Mouse (Mus musculus) skeletal muscle tissue, adult 2 months (tissue): ENCODE measurements around the gene Gnl2.
A peak's percentile ranks its signal among the peaks of the same experiment; 100 is the strongest.

ENCODE experiments used
- DNase-seq: peaks from one replicate; pipeline ENCODE4 v3.0.0-alpha.2; 2012; ENCODE audit warnings: low read depth, low spot score

Gene Gnl2

DNA sequence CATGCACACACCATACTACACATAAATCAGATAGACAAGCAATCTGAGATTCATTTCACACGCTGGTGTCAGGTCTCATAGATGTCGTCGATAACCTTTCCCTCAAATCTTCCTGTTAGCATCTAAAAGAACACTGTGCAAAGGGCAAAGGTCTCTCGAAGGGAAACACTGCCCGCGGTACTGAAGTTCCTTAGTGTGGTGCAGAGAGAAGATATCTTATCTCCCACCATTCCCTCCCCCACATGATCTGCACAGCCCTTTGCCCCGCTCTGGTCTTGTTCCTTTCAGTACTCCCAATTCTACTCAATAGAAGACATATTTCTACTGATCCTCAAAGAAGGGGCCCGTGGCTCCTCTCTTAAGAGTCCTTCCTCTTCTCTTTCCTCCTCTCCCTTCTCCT lies 13.4 kb upstream of the Gnl2 start:
- DNase-seq = no peak

DNA sequence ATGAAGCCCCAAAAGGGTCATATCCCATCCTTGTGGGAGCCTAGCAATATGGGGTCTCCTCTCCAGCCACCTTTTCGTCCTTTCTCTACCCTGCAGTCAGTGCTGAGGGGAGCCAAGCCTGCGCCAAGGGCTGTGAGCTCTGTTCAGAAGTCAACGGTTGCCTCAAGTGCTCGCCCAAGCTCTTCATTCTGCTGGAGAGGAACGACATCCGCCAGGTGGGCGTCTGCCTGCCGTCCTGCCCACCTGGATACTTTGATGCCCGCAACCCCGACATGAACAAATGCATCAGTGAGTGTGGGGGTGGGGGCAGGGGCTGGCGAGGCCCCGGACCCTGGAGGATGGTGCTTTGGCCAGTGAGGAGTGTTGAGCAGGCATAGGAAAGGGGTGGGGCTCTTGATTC lies 11.5 kb upstream of the Gnl2 start:
- no peak for DNase-seq

DNA sequence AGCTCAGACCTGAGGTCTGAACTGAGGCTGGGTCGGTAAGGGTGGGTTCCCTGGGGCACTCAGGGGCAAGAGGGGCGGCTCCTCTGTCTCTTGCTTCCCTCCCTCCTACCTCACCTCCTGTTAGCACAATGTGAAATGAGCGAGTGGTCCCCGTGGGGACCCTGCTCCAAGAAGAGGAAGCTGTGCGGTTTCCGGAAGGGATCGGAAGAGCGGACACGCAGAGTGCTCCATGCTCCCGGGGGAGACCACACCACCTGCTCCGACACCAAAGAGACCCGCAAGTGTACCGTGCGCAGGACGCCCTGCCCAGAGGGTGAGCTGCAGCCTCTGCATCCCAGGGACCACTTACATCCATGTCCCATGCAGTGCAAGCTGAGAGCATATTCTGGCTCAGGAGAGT lies 8.9 kb upstream of the Gnl2 start:
- no peak for DNase-seq

DNA sequence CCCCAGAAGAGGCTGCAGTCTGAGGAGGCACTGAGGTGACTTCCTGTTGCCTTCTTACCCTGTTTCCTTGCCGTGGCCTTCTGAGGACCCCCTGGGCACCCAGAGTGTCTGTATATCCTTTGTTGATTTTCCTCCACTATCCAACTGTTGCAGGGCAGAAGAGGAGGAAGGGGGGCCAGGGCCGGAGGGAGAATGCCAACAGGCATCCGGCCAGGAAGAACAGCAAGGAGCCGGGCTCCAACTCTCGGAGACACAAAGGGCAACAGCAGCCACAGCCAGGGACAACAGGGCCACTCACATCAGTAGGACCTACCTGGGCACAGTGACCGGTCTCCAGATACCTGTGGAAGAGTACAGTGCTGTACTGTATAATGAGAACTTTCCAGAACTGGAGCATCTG lies 8.2 kb upstream of the Gnl2 start:
- no peak for DNase-seq

DNA sequence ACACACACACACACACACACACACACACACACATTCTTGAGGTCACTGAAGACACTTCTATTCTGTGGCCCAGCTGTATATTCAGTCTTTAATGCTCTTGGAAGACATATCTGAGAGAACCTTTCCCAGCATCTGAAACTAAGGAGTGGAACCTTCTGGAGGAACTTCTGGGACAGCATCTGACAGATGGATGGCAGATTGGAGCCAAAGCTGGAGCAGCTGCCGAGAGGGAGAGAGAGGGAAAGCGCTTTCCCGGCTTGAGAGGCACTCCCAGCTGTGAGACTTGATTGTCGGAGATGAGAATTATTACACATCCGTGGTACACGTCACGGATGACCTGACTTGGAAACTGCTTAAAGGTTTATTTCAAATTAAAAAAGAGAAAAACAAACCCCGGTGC lies 7.7 kb upstream of the Gnl2 start:
- DNase-seq = no peak

DNA sequence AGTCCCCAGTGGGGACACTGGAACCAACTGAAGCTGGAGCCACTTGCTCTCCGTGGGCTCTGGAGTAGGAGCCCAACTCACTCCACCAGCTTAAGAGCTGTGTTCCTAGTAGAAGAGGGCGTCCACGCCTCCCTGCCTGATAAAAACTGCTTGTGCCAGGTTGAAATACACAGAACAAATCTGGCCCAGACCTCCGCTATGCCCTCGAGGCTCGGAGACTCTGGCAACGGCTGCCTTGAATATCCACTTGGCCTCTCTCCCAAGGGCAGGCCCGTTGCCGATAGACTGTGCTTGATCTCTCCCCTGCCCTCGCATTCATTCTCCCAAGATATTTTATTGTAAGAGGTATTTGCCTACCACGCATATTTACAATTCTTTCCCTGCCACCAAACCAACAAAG lies 1.0 kb downstream of the Gnl2 start:
- no peak for DNase-seq

DNA sequence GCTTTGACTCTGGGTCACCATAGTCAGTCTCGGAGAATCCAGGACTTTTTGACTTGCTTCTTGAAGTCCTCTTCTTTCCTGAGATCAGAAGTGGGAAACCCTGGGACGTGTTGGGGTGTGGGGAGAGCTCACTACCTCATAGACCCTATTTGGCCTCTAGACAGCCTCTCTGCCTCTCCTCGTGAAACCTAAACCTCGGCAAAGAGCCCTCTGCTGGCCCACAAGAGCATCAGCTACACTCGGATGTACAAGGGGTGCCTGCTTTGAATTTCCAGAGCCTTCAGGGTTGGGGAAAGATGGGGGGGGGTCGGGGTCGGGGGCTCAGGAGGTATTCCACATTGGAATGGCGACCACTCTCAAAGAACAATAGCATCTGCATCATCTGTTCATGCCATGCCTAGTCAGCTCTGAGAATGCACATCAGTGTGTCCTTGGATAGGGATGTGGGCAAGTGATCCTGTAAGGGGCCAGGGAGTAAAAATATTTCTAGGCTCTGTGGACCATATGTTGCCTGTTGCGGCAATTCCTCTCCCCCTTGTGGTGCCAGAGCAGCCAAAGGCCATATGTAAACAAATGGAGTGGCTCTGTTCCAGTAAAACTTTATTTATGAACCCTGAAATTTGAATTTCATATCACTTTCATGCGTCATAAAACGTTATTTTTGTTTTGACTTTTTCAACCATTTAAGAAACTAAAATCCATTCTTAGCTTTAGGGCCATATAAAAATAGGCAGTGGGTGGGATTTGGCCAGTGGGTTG lies 4.6 kb downstream of the Gnl2 start:
- no peak for DNase-seq

DNA sequence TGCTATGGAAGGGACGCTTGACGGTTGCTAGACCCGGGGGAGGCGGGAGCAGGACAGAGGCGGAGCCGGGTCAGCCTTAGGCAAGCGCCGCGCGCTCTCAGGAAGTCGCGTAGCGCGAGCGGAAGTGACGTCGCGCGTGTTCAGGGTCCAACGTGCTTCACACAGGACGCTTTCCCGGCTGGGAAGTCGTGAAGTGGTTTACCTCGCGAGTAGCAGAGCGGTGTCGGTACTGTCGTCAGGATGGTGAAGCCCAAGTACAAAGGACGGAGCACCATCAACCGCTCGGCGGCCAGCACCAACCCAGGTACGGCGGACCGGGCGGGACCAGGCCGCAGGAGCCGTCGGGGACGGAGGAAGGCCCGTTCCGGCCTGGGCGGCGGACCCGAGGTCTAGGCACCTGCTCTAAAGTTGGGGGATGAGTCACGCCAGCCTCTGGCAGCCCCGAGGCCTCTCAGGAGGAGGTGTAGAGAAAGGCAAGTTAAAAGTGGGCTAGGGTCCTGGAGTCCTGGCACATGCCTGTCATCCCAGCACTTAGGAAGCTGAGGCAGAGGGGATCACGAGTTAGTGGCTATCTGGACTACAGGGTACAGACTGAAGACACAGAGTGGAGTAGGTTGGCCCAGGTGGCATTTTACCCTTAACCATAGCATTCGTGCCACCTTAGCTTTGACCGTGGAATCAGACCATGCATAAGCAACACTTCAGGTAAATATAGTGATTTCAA lies 13.7 kb downstream of the Gnl2 start:
- DNase-seq = peak; percentile 82

DNA sequence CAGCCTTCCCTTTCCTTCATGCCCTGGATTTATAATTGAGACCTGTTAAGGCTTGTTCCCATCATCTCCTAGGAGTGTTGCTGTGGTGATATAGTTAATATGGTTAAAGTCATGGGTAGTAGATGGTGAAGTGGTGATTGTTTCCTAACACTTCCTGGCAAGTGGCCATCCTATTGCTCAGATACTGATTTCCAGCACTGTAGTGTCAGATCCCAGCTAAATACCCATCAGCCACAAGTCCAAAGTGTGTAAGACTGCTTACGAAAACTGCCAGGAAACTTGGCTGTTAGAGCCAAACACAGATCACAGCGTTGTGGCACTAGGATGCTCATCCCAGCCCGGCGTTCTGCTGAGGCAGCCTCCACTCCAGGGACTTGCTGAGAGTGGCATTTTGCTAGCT lies 18.0 kb downstream of the Gnl2 start:
- no peak for DNase-seq

DNA sequence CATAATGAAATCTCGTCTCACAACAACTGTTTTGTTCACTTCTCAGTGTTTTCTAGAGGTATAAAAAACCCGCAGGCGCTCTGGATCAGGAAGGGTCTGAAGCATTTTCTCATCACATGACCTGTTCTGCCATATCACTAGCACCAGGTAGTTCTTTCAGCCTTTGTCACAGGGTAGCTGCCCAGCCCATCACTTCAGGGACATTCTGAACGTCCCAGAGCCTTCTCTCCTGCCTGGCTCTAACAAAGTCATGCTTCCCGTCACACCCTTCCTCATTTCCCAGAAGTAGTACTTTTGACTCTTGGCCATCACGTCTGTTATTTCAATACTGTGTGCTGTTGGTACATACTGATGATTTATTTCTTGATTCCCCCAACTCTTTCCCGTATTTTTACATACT lies 28.1 kb downstream of the Gnl2 start:
- DNase-seq = no peak

DNA sequence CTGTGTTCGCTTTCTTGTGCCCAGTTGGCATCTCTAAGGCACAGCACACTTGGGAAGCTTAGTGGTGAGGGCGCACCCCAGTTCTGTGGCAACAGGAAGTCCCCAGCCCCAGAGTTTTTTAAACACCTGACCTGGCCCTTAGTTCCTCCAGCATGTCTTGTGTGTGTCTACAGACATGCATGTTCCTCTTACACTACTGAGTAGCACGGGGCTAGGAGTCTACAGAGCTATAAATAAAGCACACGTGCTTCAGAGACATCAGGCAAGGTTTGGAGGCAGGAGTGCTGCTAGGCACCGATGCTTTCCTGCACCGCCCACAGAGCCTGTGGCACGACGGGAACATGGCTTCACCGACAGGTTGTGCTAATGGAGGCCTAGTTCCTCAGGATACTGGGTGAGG lies 39.0 kb downstream of the Gnl2 start:
- no peak for DNase-seq

DNA sequence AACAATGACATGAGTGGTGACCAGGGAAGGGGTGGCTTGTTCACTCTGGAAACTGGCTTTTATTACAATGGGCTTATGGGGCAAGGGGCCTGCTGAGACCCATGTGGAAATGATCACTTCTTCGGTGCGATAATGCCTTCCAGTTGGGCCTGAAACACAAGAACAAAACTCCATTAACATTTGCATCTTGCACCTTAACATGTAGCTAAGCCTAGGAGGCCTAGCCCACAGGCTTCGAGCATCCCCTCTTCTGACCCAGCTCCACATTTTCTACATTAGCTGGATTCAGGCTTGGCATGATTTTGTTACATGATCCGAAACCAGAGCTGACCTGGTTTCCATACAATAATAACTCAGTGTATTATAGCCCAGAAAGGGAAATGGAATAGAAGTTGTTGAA lies 40.1 kb downstream of the Gnl2 start:
- DNase-seq = no peak

DNA sequence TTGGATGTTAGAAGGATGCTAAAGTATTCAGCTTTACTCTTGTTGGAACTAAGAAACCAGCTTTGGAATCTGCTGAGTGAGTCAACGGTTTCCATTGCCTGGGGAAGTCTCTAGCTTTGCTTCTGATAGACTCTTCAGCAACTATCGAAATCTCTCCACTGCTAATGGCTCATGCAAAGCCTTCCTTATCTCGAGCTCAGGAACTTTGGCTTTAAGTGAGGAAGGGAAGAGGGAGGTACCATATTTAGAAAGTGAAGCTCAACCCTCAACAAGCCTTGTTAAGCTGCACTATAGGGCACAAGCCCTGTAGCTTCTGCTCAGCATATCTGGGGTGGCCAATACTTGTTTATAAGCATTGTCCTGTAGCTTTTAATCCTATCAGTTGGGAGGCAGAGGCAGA lies 40.9 kb downstream of the Gnl2 start:
- no peak for DNase-seq

DNA sequence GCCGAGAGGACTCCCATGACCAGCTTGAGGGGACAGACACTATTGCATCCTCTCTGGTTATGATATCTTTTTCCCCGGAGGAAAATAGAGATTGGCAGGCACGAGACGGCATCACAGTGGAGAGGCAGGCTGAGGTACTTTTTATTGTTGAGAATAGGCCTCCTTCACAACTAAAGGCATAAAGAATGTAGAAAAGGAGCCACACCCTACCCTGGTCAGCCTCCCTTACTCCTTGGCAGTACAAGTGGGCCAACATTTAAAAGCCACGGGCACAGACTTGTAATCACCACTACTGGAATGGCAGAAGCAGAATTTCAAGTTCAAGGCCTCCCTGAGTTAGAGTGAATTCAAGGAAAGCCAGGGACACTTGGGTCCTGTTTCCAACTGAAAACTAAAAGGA lies 41.6 kb downstream of the Gnl2 start:
- DNase-seq = no peak

DNA sequence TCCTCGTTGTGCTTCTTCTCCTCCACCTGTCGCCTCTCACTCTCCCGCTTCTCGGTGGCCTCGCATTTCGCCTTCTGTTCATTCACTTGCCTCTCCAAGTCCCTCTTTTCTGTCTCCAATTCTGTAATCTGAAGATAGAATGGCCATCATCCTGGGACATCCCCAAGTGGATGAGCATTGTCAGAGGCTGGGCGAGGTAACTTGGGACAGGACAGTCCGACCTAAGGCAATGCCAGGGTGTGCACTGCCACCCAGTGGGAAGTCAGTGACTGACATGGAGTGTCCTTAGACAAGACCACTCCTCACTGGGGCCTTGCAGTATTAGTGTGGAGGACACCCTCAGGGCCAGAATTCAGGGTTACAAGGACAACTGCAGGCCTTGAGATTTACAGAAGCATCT lies 42.6 kb downstream of the Gnl2 start:
- peak; percentile 17 for DNase-seq

DNA sequence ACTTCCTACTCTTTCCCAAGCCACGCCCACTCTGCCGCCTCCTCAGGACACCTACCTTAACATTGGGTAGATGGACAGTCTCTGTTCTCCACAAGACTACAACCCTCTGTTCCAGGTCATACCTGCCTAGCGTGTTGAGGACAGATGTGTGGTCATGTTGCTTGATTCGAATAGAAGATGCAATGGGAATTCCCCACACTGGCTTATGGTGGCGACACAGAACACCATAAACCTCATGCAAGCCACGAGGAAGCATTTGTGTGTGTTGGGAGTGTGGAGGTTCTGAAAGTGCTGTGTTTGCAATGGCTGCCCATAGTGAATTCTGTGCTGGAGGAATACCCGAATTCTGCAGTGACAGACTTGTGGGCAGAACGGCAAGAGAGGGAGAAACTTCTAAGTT lies 47.4 kb downstream of the Gnl2 start:
- DNase-seq = no peak

DNA sequence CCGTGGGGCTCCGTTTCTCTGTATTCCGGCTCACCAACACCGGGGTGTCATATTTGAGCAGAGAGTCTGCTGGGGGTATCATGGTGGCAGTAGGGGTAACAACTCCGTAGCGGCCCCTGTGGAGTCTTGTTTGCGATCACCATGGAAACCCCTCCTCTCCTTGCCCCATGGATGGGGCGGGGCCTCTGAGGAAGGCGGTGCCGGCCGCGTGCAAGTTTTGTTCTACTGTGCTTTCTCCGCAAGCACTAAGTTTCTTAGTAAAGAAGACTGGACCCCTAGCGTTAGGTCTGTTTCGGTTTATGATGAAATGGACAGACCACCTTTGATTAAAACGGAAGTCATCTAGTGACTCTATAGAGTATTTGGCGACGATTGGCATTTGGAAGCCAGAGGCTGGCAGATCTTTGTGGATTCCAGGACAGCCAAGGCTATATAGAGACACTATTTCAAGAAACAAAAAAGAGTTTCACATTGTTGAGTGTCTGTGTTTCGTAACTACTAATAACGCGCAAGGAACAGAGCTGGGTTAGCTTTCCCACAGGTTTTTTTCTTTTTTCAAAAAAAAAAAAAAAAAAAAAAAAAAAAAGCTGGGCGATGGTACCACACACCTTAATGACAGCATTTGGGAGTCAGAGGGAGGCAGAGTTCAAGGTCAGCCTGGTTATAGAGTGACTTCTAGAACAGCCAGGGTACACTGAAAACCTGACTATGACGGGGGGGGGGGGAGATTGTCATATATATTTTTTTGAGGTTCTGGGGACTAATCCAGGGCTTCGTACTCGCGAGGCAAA lies 49.3 kb downstream of the Gnl2 start, which contains the start of gene Dnali1:
TSS of gene Dnali1 (minus strand) at position 187 of the 791 bp plus-strand sequence.
- DNase-seq = peak; percentile 30

DNA sequence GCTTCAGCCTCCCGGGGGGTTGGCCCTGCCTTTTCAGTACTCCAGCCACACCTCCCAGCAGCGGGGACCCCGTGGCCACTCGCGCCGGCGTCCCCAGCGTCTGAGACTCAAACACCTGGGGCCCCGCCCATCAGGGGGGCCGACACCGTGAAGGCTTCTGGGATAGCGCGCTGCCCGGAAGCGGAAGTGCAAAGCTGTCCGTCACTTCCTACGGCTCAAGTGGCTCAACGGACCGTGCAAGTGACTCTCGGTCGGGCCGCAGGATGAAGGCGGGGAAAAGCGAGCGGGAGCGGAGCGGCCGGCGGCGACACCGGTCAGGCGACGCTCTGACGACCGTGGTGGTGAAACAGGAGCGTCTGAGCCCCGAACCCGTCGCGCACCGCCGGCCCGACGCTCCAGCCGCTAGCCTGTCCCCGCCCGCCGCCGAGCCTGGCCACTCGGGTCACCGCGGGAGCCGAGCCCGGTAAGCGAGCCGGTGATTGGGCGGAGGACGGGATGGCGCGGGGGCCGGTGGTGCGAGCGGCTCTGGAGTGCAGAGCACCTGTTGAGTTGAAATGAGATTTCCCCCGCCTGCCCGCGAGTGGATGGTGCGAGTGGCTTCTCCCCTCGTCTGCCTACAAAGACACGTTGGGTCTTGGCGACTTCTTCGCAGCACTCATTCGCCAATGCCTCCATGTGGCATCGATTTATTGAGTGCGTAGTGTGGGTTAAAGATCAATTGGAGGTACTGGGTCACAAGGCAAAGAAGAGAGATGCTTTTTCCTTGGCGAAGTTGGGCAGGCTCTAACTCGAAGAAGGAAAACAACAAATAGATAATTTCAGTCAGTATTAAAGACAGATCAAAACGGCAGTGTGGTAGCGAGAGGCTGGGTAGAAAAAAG lies 50.3 kb downstream of the Gnl2 start, which contains the start of gene Snip1:
TSS of gene Snip1 (plus strand) at position 183 of the 881 bp plus-strand sequence.
- DNase-seq = peak; percentile 85

DNA sequence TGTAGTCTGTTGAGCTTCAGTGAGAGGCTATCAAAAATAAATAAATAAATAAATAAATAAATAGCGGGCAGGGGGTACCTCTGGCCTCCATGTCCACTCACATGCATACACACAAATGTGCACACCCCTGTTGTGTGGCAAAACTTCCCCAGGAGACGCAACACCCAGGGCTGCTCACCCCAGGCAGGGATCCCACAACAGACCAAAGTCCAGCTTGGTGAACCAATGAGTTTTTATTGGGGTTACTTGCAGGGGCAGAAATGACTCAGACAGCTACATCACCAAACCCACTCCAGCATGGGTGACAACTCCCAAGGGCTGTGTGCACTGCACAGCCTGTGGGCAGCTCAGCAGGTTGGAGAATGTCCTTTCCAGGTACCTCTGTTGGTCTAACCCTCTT lies 61.3 kb downstream of the Gnl2 start:
- DNase-seq = no peak

DNA sequence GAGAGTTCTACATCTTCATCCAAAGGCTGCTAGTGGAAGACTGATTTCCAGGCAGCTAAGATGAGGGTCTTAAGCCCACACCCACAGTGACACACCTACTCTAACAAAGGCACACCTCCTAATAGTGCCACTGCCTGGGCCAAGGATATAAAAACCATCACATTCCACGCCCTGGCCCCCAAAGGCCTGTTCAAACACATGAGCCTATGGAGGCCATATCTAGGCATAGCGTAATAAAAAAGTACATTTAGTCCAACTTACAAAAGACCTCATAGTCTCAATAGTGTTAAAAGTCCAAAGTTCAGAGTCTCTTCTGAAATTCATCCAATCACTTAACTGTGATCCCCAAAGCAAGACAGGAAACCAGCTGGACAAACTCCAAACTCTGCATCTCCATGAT lies 62.3 kb downstream of the Gnl2 start:
- DNase-seq = no peak
